Mouse (Mus musculus): ENCODE measurements at regions not wholly inside any gene's neighbourhood (a gene's known extent, or its start where the extent isn't known, plus 50 kb on each side); places are given as distances from the start of the nearest gene placed in this dataset.

GRCm38 (mm10) chr12:109401696-109402095 lies 50.9 kb upstream of the Dlk1 start:
- TF ChIP-seq CTCF (IDR thresholded peaks at IDR 0.05; ENCODE audit: low read depth, low read length) (no peak), EP300 (IDR thresholded peaks at IDR 0.05; ENCODE audit: insufficient read depth, low read depth, low read length) (no peak), POLR2A (IDR thresholded peaks at IDR 0.05; ENCODE audit: insufficient read depth, low read length) (no peak)
- no peaks in the 10 kb centered on the region for H3K27me3 ChIP-seq (ENCODE audit: control insufficient read depth, insufficient read depth, low read length, poor library complexity, severe bottlenecking)
- no peak overlapping the region for H3K27ac ChIP-seq (ENCODE audit: insufficient read depth, low read length)
- H3K36me3 ChIP-seq (ENCODE audit: control insufficient read depth, insufficient read depth, low read length, poor library complexity, severe bottlenecking), result no peaks in the 10 kb centered on the region
- H3K9ac ChIP-seq (ENCODE audit: low read depth, poor library complexity, severe bottlenecking), result no peak overlapping the region
- no peak overlapping the region for H3K4me3 ChIP-seq (ENCODE audit: low read depth, low read length)
- H3K9me3 ChIP-seq (replicated peaks; ENCODE audit: control insufficient read depth, insufficient read depth, low read length, poor library complexity, severe bottlenecking), result no peaks in the 10 kb centered on the region
- no peaks in the 10 kb centered on the region for H3K4me1 ChIP-seq (ENCODE audit: control insufficient read depth, insufficient read depth, low read length)

DNA sequence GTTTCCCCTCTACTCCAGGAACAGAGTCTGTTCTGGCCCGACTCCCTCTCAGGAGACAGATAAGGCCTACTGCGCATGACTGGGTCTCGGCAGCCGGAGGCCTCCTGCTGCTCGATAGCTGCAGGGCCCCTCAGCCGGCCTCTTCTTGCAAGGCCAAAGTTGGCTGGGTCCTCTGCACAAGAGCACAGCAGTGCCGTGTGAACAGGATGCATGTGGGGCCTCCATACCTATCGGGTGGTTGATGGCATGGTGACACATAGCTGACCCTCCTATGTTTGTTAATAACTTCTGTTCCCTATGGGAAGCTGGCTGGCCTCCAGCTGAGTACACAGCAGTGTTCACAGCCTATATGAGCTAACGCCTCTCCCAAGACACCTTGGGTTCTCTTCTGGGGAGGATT lies 50.4 kb upstream of the Dlk1 start:
- TF ChIP-seq POLR2A (IDR thresholded peaks at IDR 0.05; ENCODE audit: insufficient read depth, low read length), result no peak
- TF ChIP-seq EP300 (IDR thresholded peaks at IDR 0.05; ENCODE audit: insufficient read depth, low read depth, low read length), result no peak
- no peak for TF ChIP-seq CTCF (IDR thresholded peaks at IDR 0.05; ENCODE audit: low read depth, low read length)
- Histone ChIP-seq H3K9me3 (replicated peaks; ENCODE audit: control insufficient read depth, insufficient read depth, low read length, poor library complexity, severe bottlenecking) (no peaks in the 10 kb centered on the region), H3K27ac (ENCODE audit: insufficient read depth, low read length) (no peak overlapping the region), H3K9ac (ENCODE audit: low read depth, poor library complexity, severe bottlenecking) (no peak overlapping the region), H3K4me3 (ENCODE audit: low read depth, low read length) (no peak overlapping the region), H3K36me3 (ENCODE audit: control insufficient read depth, insufficient read depth, low read length, poor library complexity, severe bottlenecking) (no peaks in the 10 kb centered on the region), H3K27me3 (ENCODE audit: control insufficient read depth, insufficient read depth, low read length, poor library complexity, severe bottlenecking) (no peaks in the 10 kb centered on the region), H3K4me1 (ENCODE audit: control insufficient read depth, insufficient read depth, low read length) (no peaks in the 10 kb centered on the region)
